Mouse (Mus musculus): ENCODE data around the gene Apoc2. TPM values are rescaled to one million over a fixed set of nuclear protein-coding genes. Genes with fewer than 3 reads are reported as not detected.
A peak's percentile ranks its signal among the peaks of the same experiment; 100 is the strongest.

Gene Apoc2
- total RNA-seq, 2 experiments from 2014 or later: not detected

- intact Hi-C loops (cut with DNase I): no loop called here
- DNase-seq: no peak
Observed at GRCm38 (mm10) chr7:19683771-19684201, 6.0 kb upstream of the Apoc2 start.

GRCm38 (mm10) chr7:19682979-19683378, 5.2 kb upstream of the Apoc2 start:
- no peak for DNase-seq
- intact Hi-C loops (cut with DNase I): no loop called here

- intact Hi-C loops (cut with DNase I): no loop called here
- no peak for DNase-seq
Observed at GRCm38 (mm10) chr7:19681202-19681694, 3.5 kb upstream of the Apoc2 start, which contains the start of the genes Gm44805 and Apoc4. TSS of gene Gm44805 (minus strand) at chr7:19681423. TSS of gene Apoc4 (minus strand) at chr7:19681479.

GRCm38 (mm10) chr7:19680702-19681101, 3.0 kb upstream of the Apoc2 start:
- intact Hi-C loops (cut with DNase I): no loop called here
- DNase-seq: no peak

GRCm38 (mm10) chr7:19678901-19679300, 1.2 kb upstream of the Apoc2 start:
- intact Hi-C loops (cut with DNase I): no loop called here
- no peak for DNase-seq

- intact Hi-C loops (cut with DNase I): no loop called here
- no peak for DNase-seq
Observed at GRCm38 (mm10) chr7:19676662-19677061, 1.1 kb downstream of the Apoc2 start.

- DNase-seq: no peak
- intact Hi-C loops (cut with DNase I): no loop called here
Observed at GRCm38 (mm10) chr7:19675824-19676223, 1.9 kb downstream of the Apoc2 start.

GRCm38 (mm10) chr7:19673083-19673699, 4.5 kb downstream of the Apoc2 start:
- intact Hi-C loops (cut with DNase I): no loop called here
- DNase-seq: no peak

GRCm38 (mm10) chr7:19671511-19671910, 6.2 kb downstream of the Apoc2 start:
- no peak for DNase-seq
- intact Hi-C loops (cut with DNase I): no loop called here

- intact Hi-C loops (cut with DNase I): no loop called here
- DNase-seq: peak; percentile 94
Observed at GRCm38 (mm10) chr7:19668947-19669721, 8.6 kb downstream of the Apoc2 start.

- intact Hi-C loops (cut with DNase I): loop anchor here (1.0 kb wide), 1 partner anchor 34 kb away; no protein-coding TSS in a partner anchor
Observed at GRCm38 (mm10) chr7:19667434-19667833, 10.3 kb downstream of the Apoc2 start.

GRCm38 (mm10) chr7:19666750-19667149, 11.0 kb downstream of the Apoc2 start:
- intact Hi-C loops (cut with DNase I): loop anchor here (1.0 kb wide), 1 partner anchor 35 kb away; no protein-coding TSS in a partner anchor
- no peak for DNase-seq

More at GRCm38 (mm10) chr7:19667434-19667833, 10.3 kb downstream of the Apoc2 start:
- no peak for DNase-seq

- peak; percentile 97 for DNase-seq
- intact Hi-C loops (cut with DNase I): no loop called here
Observed at GRCm38 (mm10) chr7:19664955-19665841, 12.5 kb downstream of the Apoc2 start, which contains the start of gene Clptm1. TSS of gene Clptm1 (minus strand) at chr7:19665033.

- intact Hi-C loops (cut with DNase I): no loop called here
- DNase-seq: no peak
Observed at GRCm38 (mm10) chr7:19664455-19664954, 13.2 kb downstream of the Apoc2 start.

GRCm38 (mm10) chr7:19663940-19664339, 13.8 kb downstream of the Apoc2 start:
- no peak for DNase-seq
- intact Hi-C loops (cut with DNase I): no loop called here

GRCm38 (mm10) chr7:19652614-19653013, 25.1 kb downstream of the Apoc2 start:
- DNase-seq: no peak
- intact Hi-C loops (cut with DNase I): no loop called here

- intact Hi-C loops (cut with DNase I): no loop called here
Observed at GRCm38 (mm10) chr7:19651063-19651786, 26.5 kb downstream of the Apoc2 start.

GRCm38 (mm10) chr7:19641223-19641622, 36.5 kb downstream of the Apoc2 start:
- no peak for DNase-seq
- intact Hi-C loops (cut with DNase I): no loop called here

More at GRCm38 (mm10) chr7:19651063-19651786, 26.5 kb downstream of the Apoc2 start:
- no peak for DNase-seq

GRCm38 (mm10) chr7:19635074-19635827, 42.5 kb downstream of the Apoc2 start:
- intact Hi-C loops (cut with DNase I): loop anchor here (10.0 kb wide), 1 partner anchor 50 kb away; no protein-coding TSS in a partner anchor

More at GRCm38 (mm10) chr7:19635074-19635827, 42.5 kb downstream of the Apoc2 start:
- DNase-seq: no peak

All from left cerebral cortex, postnatal 4 days (tissue).